Mouse (Mus musculus): ENCODE measurements at regions not wholly inside any gene's neighbourhood (a gene's known extent, or its start where the extent isn't known, plus 50 kb on each side); places are given as distances from the start of the nearest gene placed in this dataset.

DNA sequence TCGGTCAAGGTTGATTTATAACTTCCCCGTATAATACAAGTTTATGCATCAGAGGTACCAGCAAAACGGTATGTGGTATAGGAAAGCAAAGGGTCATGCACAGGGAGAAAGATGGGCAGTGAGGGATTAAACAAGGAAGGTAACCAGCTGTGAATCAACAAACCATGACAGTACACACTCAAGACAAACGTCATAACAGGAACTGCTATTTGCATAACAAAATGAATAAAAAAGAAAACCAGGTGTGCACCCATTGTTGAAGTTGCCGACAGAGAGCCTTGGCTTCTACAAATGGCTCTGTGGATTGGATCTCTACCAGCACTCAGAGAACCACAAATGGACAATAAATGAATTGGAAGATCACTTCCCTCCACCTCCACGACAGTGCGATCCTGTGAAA is 170.1 kb upstream of the Dkk2 start:
- in situ Hi-C loops (cut with MboI, MseI): no loop called here

GRCm38 (mm10) chr3:131917734-131918534 is 167.2 kb upstream of the Dkk2 start:
- in situ Hi-C loops (cut with MboI, MseI): no loop called here

- in situ Hi-C loops (cut with MboI, MseI): no loop called here
Measured at GRCm38 (mm10) chr3:131919476-131919875, 165.6 kb upstream of the Dkk2 start.

GRCm38 (mm10) chr3:131921161-131921560 is 163.9 kb upstream of the Dkk2 start:
- in situ Hi-C loops (cut with MboI, MseI): no loop called here

- in situ Hi-C loops (cut with MboI, MseI): no loop called here
Measured at GRCm38 (mm10) chr3:131922733-131923132, 162.4 kb upstream of the Dkk2 start.

DNA sequence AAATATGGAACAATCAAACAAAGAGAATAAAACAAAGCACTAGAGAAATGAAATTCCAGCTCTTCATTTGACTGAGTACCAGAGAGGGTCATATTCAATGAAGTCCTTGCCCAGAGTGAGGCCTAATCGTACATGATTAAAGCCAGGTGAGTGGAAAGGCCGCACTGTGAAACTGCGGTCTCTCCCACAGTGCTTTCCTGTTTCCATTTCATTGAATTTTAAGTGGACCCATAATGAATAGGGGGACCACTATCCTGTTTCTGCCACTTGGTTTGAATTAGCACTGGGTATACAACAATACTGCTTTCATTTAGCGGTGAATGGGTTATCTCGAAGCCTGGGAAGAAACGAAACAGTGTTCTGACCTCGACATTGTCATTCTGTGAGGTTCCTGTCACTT is 144.2 kb upstream of the Dkk2 start:
- in situ Hi-C loops (cut with MboI, MseI): no loop called here

DNA sequence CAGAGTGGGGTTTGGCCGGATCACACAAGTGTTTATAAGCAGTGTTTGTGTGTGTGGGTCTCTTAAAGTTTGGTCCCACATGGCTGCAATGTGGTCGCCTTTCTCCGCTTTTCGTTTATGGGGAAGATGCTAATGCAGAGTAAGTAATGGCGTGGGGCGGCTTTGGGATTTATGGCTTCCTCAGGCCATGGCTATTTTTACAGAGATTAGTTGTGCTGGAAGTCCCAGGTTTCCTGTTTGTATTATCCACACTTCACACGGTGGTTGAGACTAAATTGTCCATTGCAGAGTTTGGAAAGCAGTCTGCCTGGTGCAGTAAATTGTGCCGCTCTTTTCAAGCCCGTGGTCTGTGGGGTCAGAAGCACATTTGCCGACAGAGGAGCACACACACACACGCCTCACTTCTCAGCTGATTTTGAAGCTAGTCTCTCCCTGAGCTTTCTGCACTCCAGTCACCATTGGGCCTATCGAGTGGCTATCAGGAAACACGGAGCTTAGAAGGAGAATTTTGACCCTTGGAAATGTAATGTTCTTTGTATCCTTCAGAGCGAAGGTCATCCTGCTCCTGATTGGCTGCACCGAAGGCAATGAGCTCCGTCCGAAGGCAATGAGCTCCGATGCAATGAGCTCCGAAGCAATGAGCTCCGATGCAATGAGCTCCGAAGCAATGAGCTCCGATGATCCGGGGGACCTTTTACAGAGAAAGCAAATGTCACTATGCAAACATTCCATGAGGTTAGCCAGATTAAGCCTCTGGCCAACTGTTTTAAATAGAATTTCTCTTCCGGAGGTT is 142.9 kb upstream of the Dkk2 start:
- in situ Hi-C loops (cut with MboI, MseI): no loop called here

DNA sequence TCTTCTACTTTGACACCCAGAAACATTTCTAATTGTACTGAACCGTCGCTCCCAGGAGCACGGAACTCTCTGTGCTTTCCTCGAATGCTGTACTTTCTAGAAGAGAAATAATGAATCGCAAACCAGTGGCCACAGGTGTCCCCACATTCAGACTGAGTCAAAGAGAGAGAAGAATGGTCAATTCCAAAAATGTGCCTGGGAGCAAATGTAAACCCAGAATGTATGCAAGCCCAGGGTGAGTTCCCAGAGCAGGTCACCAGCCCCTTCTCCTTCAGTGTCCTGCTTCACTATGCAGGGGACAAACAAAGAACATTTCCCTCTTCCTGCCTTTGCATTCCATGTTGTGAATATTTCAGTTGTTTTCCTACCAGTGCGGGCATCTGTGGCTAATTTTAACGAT is 141.7 kb upstream of the Dkk2 start:
- in situ Hi-C loops (cut with MboI, MseI): no loop called here

GRCm38 (mm10) chr3:131955771-131956170 is 129.3 kb upstream of the Dkk2 start:
- in situ Hi-C loops (cut with MboI, MseI): no loop called here

GRCm38 (mm10) chr3:131960636-131961035 is 124.5 kb upstream of the Dkk2 start:
- in situ Hi-C loops (cut with MboI, MseI): no loop called here

- in situ Hi-C loops (cut with MboI, MseI): no loop called here
Measured at GRCm38 (mm10) chr3:131961571-131961970, 123.5 kb upstream of the Dkk2 start.

DNA sequence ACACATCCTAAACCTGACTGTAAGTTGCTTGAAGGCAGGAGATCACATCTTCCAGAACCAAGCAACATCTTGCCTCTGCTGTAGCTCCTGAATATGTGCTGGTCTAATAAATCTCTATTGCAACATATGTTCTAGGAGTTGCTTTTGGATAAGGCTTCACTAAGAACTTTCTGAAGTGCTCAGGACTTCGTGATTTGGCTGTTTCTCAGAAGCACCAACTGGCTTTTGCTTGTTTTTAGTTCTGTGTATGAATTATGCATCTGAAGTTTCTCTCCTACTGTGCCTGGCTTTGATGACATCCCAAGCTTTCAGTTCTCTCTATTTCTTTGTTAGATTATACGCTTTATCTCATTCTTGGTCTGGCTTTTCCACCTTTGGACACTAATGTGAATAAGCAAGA is 122.2 kb upstream of the Dkk2 start:
- in situ Hi-C loops (cut with MboI, MseI): no loop called here

GRCm38 (mm10) chr3:131964952-131965351 is 120.1 kb upstream of the Dkk2 start:
- in situ Hi-C loops (cut with MboI, MseI): no loop called here

GRCm38 (mm10) chr3:131965456-131966160 is 119.5 kb upstream of the Dkk2 start:
- in situ Hi-C loops (cut with MboI, MseI): no loop called here

GRCm38 (mm10) chr3:131967288-131967687 is 117.8 kb upstream of the Dkk2 start:
- in situ Hi-C loops (cut with MboI, MseI): no loop called here

DNA sequence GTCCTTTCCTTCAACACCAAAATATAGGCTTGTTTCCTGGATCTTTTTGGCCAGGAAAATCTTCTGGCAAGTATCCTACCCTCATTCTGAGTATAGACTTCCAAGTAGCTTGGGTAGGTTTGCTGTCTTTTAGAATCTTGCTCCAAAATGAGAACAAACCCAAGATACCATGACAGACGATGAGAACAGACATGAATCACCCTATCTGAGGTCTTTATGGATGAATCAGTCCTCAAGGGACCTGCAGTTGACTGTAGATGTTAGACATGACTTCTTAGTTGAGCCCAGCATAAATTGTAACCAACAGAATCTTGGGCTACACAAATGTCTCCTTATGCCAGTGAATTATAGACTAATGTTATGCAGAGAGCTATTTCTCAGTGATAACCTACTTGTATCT is 114.3 kb upstream of the Dkk2 start:
- in situ Hi-C loops (cut with MboI, MseI): no loop called here

- in situ Hi-C loops (cut with MboI, MseI): no loop called here
Measured at GRCm38 (mm10) chr3:131975940-131976628, 109.0 kb upstream of the Dkk2 start.

DNA sequence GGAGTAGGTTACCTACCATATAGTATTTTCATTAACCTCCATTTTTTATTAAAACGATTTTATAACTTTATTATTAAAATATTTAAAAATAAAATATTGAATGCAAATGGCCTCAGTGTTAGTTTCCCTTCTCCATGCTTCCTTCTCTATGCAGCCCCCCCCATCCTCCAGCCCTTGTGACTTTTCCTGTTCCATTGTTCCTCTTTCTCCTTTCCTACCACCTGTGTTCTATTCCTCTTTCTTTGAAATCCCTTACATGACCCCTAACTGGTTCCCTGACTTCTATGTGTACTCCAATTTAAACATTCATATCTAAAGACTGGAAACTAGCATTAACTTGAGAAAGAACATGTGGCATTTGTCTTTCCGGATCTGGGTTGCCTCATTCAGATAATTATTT is 101.8 kb upstream of the Dkk2 start:
- in situ Hi-C loops (cut with MboI, MseI): no loop called here

DNA sequence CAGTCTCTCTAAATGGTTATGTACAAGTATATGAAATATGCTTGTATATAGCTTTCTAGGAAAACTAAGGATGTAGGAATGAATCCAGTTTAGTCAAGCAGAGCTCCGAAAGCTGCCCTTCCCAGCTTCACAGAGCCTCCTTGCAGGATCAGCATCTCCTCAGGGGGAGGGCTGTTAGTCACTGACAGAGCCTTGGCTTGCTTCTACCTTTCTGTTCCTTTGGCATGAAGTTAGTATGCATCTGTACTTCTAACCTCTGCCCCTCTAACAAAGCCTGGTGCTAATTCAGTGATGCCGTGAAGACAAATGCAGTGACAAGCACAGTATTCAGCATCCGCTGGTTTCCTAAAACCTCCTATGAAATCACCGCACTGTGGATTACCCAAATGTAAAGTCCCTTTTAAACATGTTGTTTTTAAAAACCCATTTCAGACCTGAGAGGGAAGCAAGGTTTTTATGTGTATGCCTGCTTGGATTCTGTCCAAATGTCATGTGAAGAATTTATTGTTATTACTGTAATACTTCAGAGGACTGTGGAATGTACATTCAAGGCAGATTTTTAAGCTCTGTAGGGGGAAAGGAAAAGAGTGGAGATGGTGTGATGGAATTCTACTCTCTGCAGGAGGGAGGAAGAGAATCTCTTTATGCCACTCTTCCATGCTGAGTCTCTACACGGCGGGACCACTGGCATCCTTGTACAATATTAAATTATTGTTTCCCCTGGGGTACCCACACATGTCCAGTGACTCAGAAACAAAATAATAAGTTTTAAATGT is 86.1 kb upstream of the Dkk2 start:
- in situ Hi-C loops (cut with MboI, MseI): no loop called here

- in situ Hi-C loops (cut with MboI, MseI): no loop called here
Measured at GRCm38 (mm10) chr3:132006191-132006590, 78.9 kb upstream of the Dkk2 start.

GRCm38 (mm10) chr3:132006912-132007311 is 78.2 kb upstream of the Dkk2 start:
- in situ Hi-C loops (cut with MboI, MseI): no loop called here
